Mouse (Mus musculus): Measurements from ENCODE around the gene Spryd4. TPM values are rescaled to one million over a fixed set of nuclear protein-coding genes. Genes with fewer than 3 reads are reported as not detected.
"Not testable (repeated sequence)": the region's sequence is repeated elsewhere in the genome, so short reads cannot be mapped to it uniquely, and the experiment has no call there.

The Spryd4 gene
- polyA plus RNA-seq, 2 experiments from 2014 or later = 12.2 to 19.6 TPM

DNA sequence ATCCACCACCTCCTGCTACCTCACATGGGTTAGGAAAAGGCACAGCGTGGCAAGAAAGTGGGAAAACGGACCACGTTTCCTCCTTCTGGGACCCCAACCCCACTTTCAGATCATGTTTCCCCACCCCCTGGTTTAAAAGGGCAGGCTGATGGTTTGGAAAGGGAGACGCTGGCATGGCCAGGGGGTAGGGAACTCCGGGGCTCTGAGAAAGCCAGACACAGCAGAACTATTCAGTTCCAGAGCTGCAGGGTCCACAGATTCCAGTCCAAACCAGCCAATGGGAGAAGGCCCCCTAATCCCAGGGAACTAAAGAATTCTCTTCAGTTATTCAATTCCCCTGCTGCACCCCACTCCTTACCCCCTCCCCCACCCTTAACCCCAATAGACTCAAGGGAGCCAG, 13.5 kb upstream of the Spryd4 start:
- no peak for ATAC-seq

GRCm38 (mm10) chr10:128221533-128222286, 10.1 kb upstream of the Spryd4 start:
- ATAC-seq = peak; percentile 74

DNA sequence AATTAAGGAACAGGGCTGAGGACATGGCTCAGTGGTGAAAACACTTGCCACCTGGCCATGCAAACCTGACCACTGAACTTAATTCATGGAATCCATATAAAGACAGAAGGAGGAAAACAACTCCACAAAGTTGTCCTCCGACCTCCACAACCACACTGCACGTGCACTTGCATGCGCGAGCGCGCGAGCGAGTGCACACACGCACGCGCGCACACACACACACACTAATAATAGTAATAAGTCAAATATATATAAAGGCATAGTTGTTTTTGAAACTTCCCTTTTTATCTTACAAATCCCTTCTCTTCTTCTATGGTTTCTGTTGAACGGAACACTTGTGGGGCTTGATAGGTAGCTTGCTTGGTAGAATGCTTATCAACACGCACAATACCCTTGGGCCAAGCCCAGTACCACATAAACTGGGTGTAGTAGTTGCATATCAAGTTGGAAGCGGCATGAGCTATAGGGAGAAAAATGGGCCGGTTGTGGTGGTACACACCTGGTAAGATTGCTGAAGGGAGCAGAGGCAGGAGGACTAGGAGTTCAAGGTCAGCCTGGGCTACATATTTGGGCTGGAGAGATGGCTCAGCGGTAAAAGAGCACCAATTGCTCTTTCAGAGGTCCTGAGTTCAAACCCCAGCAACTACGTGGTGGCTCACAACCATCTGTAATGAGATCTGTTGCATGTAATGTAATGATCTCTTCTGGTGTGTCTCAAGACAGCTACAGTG, 6.9 kb upstream of the Spryd4 start:
- ATAC-seq = no peak

- no peak for ATAC-seq
Observed at GRCm38 (mm10) chr10:128214981-128215380, 3.4 kb upstream of the Spryd4 start.

GRCm38 (mm10) chr10:128214112-128214511, 2.5 kb upstream of the Spryd4 start:
- not testable (repeated sequence) for ATAC-seq

- ATAC-seq = peak; percentile 76
Observed at GRCm38 (mm10) chr10:128212871-128213323, 1.3 kb upstream of the Spryd4 start.

DNA sequence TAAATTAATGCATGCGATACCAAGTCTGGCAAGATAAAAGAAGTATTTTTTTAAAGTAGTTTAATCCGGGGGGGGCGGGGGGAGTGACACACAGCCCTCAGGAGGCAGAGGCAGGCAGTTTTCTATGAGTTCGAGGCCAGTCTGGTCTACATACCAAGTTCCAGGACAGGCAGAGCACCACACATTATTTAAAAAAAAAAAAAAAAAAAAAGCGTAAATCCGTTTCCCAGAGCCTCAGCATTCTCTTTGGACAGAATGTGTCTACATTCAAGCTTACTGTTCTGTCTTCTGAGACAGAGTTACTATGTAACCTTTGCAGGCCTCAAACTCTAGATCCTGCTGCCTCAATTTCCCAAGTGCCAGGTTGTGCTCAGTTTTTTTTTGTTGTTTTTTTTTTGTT, 541 bp upstream of the Spryd4 start:
- no peak for ATAC-seq

DNA sequence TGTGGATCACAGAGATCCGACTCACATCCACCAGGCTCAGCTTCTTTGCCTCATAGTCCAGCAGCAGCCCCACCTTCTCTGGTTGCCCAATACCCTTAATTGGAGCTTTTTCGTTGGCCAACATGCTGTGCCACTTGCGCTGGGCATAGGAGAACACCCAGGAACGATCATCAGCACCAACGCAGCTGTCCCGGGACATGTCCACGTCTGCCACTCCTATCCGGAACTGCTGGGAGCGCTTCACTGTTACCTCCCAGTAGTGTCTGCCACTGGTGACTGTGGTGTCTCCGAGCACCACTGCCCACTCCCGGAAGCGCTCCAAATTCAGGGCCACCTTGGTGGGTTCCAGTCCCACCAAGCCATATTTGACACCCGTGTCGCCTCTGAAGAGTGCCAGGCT, 653 bp downstream of the Spryd4 start:
- ATAC-seq = no peak

- ATAC-seq = no peak
Observed at GRCm38 (mm10) chr10:128210131-128210530, 1.5 kb downstream of the Spryd4 start.

DNA sequence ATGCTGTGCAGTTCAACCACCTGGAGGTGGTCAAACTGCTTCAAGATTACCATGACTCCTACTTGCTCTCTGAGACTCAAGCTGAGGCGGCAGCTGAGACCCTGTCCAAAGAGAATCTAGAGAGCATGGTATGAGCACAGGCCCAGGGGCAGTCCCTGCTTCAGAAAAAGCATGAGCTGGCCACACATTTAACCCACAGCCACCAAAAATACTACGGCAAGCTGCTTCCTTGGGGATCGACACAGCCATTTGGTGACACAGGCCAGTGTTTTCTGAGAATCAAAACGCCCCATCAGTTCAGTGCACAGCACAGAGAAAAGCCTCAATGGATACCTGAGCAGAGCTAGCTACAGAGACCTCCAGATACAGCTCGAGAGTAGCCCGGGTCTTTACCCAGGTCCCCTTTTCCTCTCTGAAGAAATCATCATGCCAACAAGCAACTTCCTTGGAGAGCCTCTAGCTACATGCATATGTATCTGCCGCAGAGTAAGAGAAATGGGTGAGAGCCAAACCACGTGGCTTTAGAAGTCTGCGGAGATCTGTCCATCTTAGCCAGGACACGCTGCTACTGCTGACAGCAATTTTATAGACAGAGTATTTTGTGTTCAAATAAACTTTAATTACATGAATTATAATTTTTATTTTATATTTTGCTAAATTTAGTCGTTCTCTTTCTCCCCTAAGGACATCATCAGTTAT, 2.1 kb downstream of the Spryd4 start:
- no peak for ATAC-seq

DNA sequence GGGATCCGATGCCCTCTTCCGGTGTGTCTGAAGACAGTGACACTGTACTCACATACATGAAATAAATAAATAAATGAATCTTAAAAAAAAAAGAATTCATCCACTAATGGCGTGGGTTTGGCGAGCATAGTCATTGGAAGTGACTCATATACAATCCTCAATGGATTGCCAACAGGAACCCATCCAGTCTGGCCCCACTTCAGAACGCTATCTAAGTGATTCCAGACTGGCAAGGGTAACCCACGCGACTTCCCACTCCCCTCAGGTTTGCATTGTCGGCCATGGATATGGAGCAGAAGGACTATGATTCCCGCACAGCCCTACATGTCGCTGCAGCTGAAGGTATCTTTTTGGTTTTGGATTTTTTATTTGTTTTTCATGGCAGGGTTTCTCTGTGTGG, 3.3 kb downstream of the Spryd4 start:
- no peak for ATAC-seq

DNA sequence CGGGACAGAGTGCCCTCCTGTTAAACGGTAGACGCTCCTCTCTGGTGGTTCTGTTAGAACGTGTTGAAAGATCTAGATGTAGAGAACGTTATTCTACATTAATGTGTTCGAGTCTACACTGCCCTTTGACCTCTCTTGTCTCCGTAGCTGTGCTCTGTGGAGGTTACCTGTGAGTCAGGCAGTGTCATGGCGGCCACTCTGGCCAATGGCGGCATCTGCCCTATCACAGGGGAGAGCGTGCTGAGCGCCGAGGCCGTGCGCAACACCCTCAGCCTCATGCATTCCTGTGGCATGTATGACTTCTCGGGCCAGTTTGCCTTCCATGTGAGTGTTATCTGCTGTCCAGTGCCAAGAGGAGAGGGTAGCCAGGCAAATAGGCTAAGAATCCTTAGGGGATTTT, 6.7 kb downstream of the Spryd4 start:
- ATAC-seq = no peak

GRCm38 (mm10) chr10:128201856-128202255, 9.8 kb downstream of the Spryd4 start:
- ATAC-seq = no peak

GRCm38 (mm10) chr10:128194551-128195461, 16.8 kb downstream of the Spryd4 start:
- ATAC-seq = peak; percentile 52

DNA sequence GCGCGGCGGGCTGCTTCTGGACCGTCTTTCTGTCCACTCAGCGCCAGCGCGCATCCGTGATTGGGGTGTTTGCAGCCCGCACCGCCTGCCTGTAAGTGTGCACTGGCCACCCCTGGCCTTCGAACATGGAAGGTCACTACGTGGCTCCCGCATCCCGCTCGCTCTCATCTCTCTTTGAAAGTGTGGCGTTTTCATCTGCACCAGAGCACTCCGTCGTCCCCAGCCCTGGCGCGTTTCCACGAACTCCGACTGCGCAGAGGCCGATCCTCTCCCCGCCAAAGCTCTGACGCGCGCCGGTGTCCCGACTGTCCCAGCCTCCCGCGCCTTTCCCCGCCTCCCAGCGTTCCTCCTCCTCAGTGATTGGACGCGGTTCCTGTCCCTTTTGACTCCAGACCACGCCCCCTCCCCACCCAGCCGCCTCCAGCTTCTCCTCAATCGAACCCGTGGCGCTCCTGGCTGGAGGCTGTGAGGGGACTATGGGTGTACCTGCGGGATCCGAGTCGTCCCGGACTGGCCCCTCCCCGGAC, 17.5 kb downstream of the Spryd4 start, which contains the start of gene Gls2:
Gls2 (plus strand) TSS at position 434 of the 527 bp plus-strand sequence.
- ATAC-seq = peak; percentile 88

- ATAC-seq = no peak
Observed at GRCm38 (mm10) chr10:128193113-128193512, 18.5 kb downstream of the Spryd4 start.

- not testable (repeated sequence) for ATAC-seq
Observed at GRCm38 (mm10) chr10:128192030-128192766, 19.4 kb downstream of the Spryd4 start.

DNA sequence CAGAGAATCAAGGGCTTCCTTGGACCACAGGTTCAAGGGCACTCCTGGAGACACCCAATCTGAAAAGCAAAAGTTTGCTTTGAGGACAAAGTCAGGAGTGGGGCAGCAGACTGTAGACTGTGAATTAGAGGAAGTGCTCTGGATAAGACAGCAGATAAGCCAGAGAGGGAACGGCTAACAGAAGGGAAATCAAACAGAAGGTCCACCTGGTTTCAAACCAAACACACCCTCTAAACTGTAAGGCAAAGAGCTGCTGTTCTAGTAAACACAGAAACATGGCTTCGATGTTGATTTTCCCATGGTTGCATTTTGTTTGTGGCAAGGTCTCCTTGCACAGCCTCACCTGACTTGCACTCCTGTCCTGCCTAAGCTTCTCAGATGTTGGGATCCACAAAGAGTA, 20.1 kb downstream of the Spryd4 start:
- ATAC-seq = no peak

DNA sequence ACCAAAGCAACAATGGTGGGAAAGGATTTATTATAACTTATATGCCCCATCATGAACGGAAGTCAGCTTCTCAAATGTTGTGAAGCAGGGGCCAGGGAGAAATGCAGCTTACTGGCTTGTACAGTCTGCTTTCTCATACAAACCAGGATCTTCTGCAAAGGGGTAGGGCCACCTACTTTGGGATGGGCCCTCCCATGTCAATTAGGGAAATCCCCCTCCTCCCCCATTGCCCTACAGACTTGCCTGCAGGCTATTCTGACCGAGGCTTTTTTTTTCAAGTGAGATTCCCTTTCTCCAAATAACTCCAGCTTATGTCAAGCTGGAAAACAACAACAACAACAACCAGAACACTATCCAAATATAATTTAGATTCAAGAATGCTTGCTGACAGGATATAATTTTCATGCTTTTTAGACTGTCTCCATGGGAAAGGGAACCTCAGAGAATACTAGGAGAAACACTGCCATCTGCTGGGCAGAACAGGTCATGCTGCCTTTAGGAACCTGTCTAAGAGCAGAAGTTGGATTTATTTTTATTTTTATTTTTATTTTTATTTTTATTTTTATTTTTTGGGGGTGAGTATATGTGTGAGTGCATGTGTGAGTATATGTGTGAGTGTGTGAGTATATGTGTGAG, 23.2 kb downstream of the Spryd4 start:
- ATAC-seq = peak; percentile 63

GRCm38 (mm10) chr10:128187181-128187605, 24.4 kb downstream of the Spryd4 start:
- ATAC-seq = no peak

- peak; percentile 78 for ATAC-seq
Observed at GRCm38 (mm10) chr10:128185959-128186358, 25.6 kb downstream of the Spryd4 start.
